In the genomic region with DNA sequence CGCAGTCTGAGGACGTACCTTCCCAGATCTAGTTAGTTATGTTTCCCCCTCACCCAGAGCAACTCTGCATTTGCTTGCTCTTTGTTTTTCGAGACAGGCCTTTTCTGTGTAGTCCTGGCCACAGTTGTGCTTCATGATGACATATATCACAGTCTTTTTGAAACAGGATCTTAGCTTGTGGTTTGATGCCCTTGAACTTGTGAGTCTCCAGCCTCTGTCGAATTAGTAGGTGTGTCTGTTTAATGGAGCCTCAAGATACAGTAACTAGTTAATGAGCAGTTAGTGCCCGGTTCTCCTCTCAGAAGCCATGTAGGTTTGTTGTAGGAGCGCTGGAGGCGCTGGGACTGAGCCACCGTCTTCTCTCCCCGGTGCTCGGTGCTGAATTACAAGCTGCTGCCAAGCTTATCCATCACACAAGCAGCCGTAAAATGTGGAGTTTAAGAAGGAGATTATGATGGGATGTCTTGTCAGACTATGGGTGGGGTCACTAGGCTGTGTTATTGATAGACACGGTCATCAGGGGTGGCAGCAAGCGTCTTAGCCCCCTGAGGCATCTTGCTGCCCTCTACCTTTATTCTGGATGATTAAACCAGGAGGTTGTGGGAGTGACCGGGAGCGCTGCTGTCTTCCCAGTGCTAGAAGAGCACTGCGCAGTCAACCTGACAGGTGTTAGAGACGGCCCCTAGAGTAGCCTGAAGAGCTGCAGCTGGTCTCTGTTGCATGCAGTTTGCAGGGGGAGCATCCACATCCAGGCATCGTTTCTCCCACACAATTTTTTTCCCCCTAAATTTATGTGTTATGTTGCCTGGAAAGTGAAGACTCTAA, we compare ENCODE assay signal across 9 mouse cellular contexts. TPM values are rescaled to one million over a fixed set of nuclear protein-coding genes. Genes with fewer than 3 reads are reported as not detected.
DNase-seq lines count a peak whose midpoint lies in the region; ATAC-seq and TF ChIP-seq lines count a peak whose summit lies in the region.
"Had no signal": no experiment of that assay in that cellular context is flagged by ENCODE, and none has a peak within 500 bp of the region (broad histone marks: within the 10 kb centered on the region; RNA-seq: fewer than 3 reads in every experiment).

No protein-coding gene starts in this region.

- ATAC-seq in heart, embryonic 15.5 days (replicated peaks; ENCODE audit: insufficient number of reproducible peaks, insufficient read depth, low FRiP score, low read depth): 0 out of 2 replicates have a peak, but pooled peaks have one; percentile 3
- no peak for ATAC-seq in midbrain, embryonic 14.5 days (ENCODE audit: low FRiP score, low TSS enrichment)
- no peak for ATAC-seq in embryonic facial prominence, embryonic 15.5 days (ENCODE audit: insufficient number of reproducible peaks, low FRiP score, low TSS enrichment, low read depth)
- ATAC-seq in midbrain, embryonic 15.5 days (replicated peaks): peak; percentile 55; the same call in 1 of the 2 replicates
- ATAC-seq: inflammation-experienced regulatory T-cells, adult 6 months had no signal

- no peak overlapping the region for H3K9ac ChIP-seq in heart, embryonic 15.5 days
- no peak overlapping the region for H3K9ac ChIP-seq in midbrain, embryonic 14.5 days (replicated peaks; ENCODE audit: low read length)
- no peak overlapping the region for H3K9ac ChIP-seq in embryonic facial prominence, embryonic 15.5 days
- H3K9ac ChIP-seq in midbrain, embryonic 15.5 days: no peak overlapping the region

- H3K9me3 ChIP-seq in heart, embryonic 15.5 days (replicated peaks): no peaks in the 10 kb centered on the region
- H3K9me3 ChIP-seq in midbrain, embryonic 14.5 days (ENCODE audit: control insufficient read depth, low read length): no peaks in the 10 kb centered on the region
- H3K9me3 ChIP-seq in midbrain, embryonic 10.5 days (replicated peaks): no peaks in the 10 kb centered on the region
- no peaks in the 10 kb centered on the region for H3K9me3 ChIP-seq in embryonic facial prominence, embryonic 15.5 days (replicated peaks)
- no peaks in the 10 kb centered on the region for H3K9me3 ChIP-seq in midbrain, embryonic 15.5 days

- no peak overlapping the region for H3K4me3 ChIP-seq in heart, embryonic 15.5 days
- H3K4me3 ChIP-seq in midbrain, embryonic 14.5 days (replicated peaks; ENCODE audit: low read depth, low read length): no peak overlapping the region
- no peak overlapping the region for H3K4me3 ChIP-seq in midbrain, embryonic 10.5 days
- H3K4me3 ChIP-seq in embryonic facial prominence, embryonic 15.5 days (replicated peaks): no peak overlapping the region
- H3K4me3 ChIP-seq in midbrain, embryonic 15.5 days: no peak overlapping the region
- H3K4me3 ChIP-seq in left cerebral cortex, adult 2 months: no peak overlapping the region

- H3K27me3 ChIP-seq in heart, embryonic 15.5 days: no peaks in the 10 kb centered on the region
- no peaks in the 10 kb centered on the region for H3K27me3 ChIP-seq in midbrain, embryonic 14.5 days (ENCODE audit: control insufficient read depth, insufficient read depth, low read length)
- H3K27me3 ChIP-seq in midbrain, embryonic 10.5 days (ENCODE audit: low read depth, poor library complexity, severe bottlenecking): no peaks in the 10 kb centered on the region
- H3K27me3 ChIP-seq in embryonic facial prominence, embryonic 15.5 days: no peaks in the 10 kb centered on the region
- H3K27me3 ChIP-seq in midbrain, embryonic 15.5 days (replicated peaks): no peaks in the 10 kb centered on the region

- H3K4me1 ChIP-seq in heart, embryonic 15.5 days (replicated peaks): peaks cover 55% of the 10 kb centered on the region
- peaks cover 12% of the 10 kb centered on the region for H3K4me1 ChIP-seq in midbrain, embryonic 14.5 days (ENCODE audit: control insufficient read depth, insufficient read depth, low read length)
- peaks cover 22% of the 10 kb centered on the region for H3K4me1 ChIP-seq in midbrain, embryonic 10.5 days
- H3K4me1 ChIP-seq in embryonic facial prominence, embryonic 15.5 days: peaks cover 45% of the 10 kb centered on the region
- H3K4me1 ChIP-seq in midbrain, embryonic 15.5 days: peaks cover 17% of the 10 kb centered on the region

- WGBS in heart, embryonic 15.5 days: 43% methylated on average over 18 of the region's 18 CpGs
- WGBS in midbrain, embryonic 14.5 days: 74% methylated on average over 18 of the region's 18 CpGs
- WGBS in midbrain, embryonic 10.5 days: 86% methylated on average over 18 of the region's 18 CpGs
- 53% methylated on average over 18 of the region's 18 CpGs for WGBS in embryonic facial prominence, embryonic 15.5 days
- WGBS in midbrain, embryonic 15.5 days: 72% methylated on average over 18 of the region's 18 CpGs

- peak overlapping the region; percentile 84 for H3K27ac ChIP-seq in heart, embryonic 15.5 days
- H3K27ac ChIP-seq in midbrain, embryonic 14.5 days (replicated peaks; ENCODE audit: low read depth, low read length): peak overlapping the region; percentile 20; the same call in 1 of the 2 replicates
- no peak overlapping the region; the same call in 1 of the 2 replicates for H3K27ac ChIP-seq in midbrain, embryonic 10.5 days (replicated peaks)
- H3K27ac ChIP-seq in embryonic facial prominence, embryonic 15.5 days (replicated peaks): 0 out of 2 replicates have a peak overlapping the region, but pooled peaks have one; percentile 25
- H3K27ac ChIP-seq in midbrain, embryonic 15.5 days: peak overlapping the region; percentile 32; the same call in 1 of the 2 replicates
- H3K27ac ChIP-seq in left cerebral cortex, adult 2 months: no peak overlapping the region

- intact Hi-C loops in left cerebral cortex, adult 2 months (cut with DNase I): no loop called here

- H3K4me2 ChIP-seq in heart, embryonic 15.5 days: peak overlapping the region; percentile 43
- H3K4me2 ChIP-seq in midbrain, embryonic 14.5 days (ENCODE audit: low read length): no peak overlapping the region
- no peak overlapping the region for H3K4me2 ChIP-seq in embryonic facial prominence, embryonic 15.5 days (replicated peaks)
- H3K4me2 ChIP-seq in midbrain, embryonic 15.5 days: no peak overlapping the region

- no peaks in the 10 kb centered on the region; the same call in 1 of the 2 replicates for H3K36me3 ChIP-seq in heart, embryonic 15.5 days
- no peaks in the 10 kb centered on the region for H3K36me3 ChIP-seq in midbrain, embryonic 14.5 days (ENCODE audit: control insufficient read depth, insufficient read depth, low read length)
- no peaks in the 10 kb centered on the region for H3K36me3 ChIP-seq in midbrain, embryonic 10.5 days
- no peaks in the 10 kb centered on the region for H3K36me3 ChIP-seq in embryonic facial prominence, embryonic 15.5 days
- no peaks in the 10 kb centered on the region for H3K36me3 ChIP-seq in midbrain, embryonic 15.5 days (replicated peaks)

- no peak for DNase-seq in heart, adult 9 months (ENCODE audit: low spot score in 2 of 2)
- no peak for DNase-seq in midbrain, embryonic 14.5 days
- DNase-seq in midbrain, embryonic 10.5 days (ENCODE audit: low spot score): no peak
- DNase-seq in cerebellum, adult 8-10 months: no peak
- DNase-seq in left cerebral cortex, adult 2 months (ENCODE audit: extremely low spot score in 1 of 2, low spot score in 2 of 2): no peak

- no peak for TF ChIP-seq CTCF in left cerebral cortex, adult 2 months (IDR thresholded peaks at IDR 0.05)

RNA-seq across cellular contexts. Expression of gene Spock2, which starts 28.1 kb away (rescaled TPM):
- polyA plus RNA-seq in heart, embryonic 15.5 days (2015; fragmentation: Nextera tagmentation; extraction: Ambion mirVana): 3.8 and 8.8 TPM in 2 replicates
- 67.3 and 67.5 TPM in 2 replicates for polyA plus RNA-seq in midbrain, embryonic 14.5 days (2014; fragmentation: Nextera tagmentation; extraction: Ambion mirVana)
- polyA plus RNA-seq in midbrain, embryonic 10.5 days (2016; fragmentation: Nextera tagmentation; extraction: Ambion mirVana): 7.9 and 16.0 TPM in 2 replicates
- 11.9 and 12.2 TPM in 2 replicates for polyA plus RNA-seq in embryonic facial prominence, embryonic 15.5 days (2015; fragmentation: Nextera tagmentation; extraction: Ambion mirVana)
- 106 and 113 TPM in 2 replicates for polyA plus RNA-seq in midbrain, embryonic 15.5 days (2015; fragmentation: Nextera tagmentation; extraction: Ambion mirVana)
- 100 to 1,000 TPM; 541 to 578 TPM for total RNA-seq in left cerebral cortex, adult 2 months (2021)

Comparison
In these comparisons a context has a peak if more than half of its experiments do, and no peak if none do; other contexts are left out.
1. ATAC-seq: peak in heart, embryonic 15.5 days (single experiment) and midbrain, embryonic 15.5 days (single experiment); none in midbrain, embryonic 14.5 days (single experiment) and embryonic facial prominence, embryonic 15.5 days (single experiment).
2. H3K27ac ChIP-seq: peak in heart, embryonic 15.5 days (single experiment), midbrain, embryonic 14.5 days (single experiment), embryonic facial prominence, embryonic 15.5 days (single experiment) and midbrain, embryonic 15.5 days (single experiment); none in midbrain, embryonic 10.5 days (single experiment) and left cerebral cortex, adult 2 months (single experiment).